Mouse (Mus musculus): Measurements from ENCODE around the gene Mboat1.

GRCm38 (mm10) chr13:30199821-30200220 lies 63.5 kb downstream of the Mboat1 start:
- TF ChIP-seq POLR2A (IDR thresholded peaks at IDR 0.05; ENCODE audit: borderline replicate concordance, control insufficient read depth, low read depth, low read length) (no peak), CTCF (IDR thresholded peaks at IDR 0.05; ENCODE audit: control insufficient read depth, insufficient read depth, low read length) (no peak)

Measured in bone marrow, adult 2 months (tissue).